Mouse (Mus musculus) mouse trophoblast stem cell (cell line): ENCODE results near the gene Nt5c2.

Source experiments
- in situ Hi-C, 2 experiments: fragments of 300-500 bp; cut with MseI, MboI; formaldehyde crosslinking; loops; 2 replicates in 1 of 2; 3 replicates in 1 of 2; pipeline ENCODE4 v1.15.1; 2025

The Nt5c2 gene

GRCm38 (mm10) chr19:46849443-46849997 lies 165.4 kb downstream of the Nt5c2 start:
- in situ Hi-C loops: no loop called here

GRCm38 (mm10) chr19:46848381-46849268 lies 166.3 kb downstream of the Nt5c2 start:
- in situ Hi-C loops: no loop called here

GRCm38 (mm10) chr19:46846459-46846858 lies 168.5 kb downstream of the Nt5c2 start:
- in situ Hi-C loops: no loop called here

- in situ Hi-C loops: no loop called here
Observed at GRCm38 (mm10) chr19:46846056-46846455, 168.9 kb downstream of the Nt5c2 start.

- in situ Hi-C loops: no loop called here
Observed at GRCm38 (mm10) chr19:46843030-46843429, 171.9 kb downstream of the Nt5c2 start.

- in situ Hi-C loops: no loop called here
Observed at GRCm38 (mm10) chr19:46841016-46841415, 173.9 kb downstream of the Nt5c2 start.

GRCm38 (mm10) chr19:46837290-46838079 lies 177.5 kb downstream of the Nt5c2 start:
- in situ Hi-C loops: no loop called here

GRCm38 (mm10) chr19:46836085-46836484 lies 178.9 kb downstream of the Nt5c2 start:
- in situ Hi-C loops: no loop called here

- in situ Hi-C loops: no loop called here
Observed at GRCm38 (mm10) chr19:46835339-46835738, 179.6 kb downstream of the Nt5c2 start.

GRCm38 (mm10) chr19:46834301-46834700 lies 180.7 kb downstream of the Nt5c2 start:
- in situ Hi-C loops: no loop called here
